Mouse (Mus musculus) lung, postnatal 0 days (tissue): Measurements from ENCODE around the gene Rwdd2a. TPM values are rescaled to one million over a fixed set of nuclear protein-coding genes. Genes with fewer than 3 reads are reported as not detected.

ENCODE experiments used
- ATAC-seq: fragments of 200-750 bp; cut with Nextera tagmentation; 2 replicates; pipeline ENCODE4 v1.8.0; 2017; ENCODE audit warnings: moderate library complexity
- DNase-seq: peaks from one replicate; pipeline ENCODE4 v3.0.0-alpha.2; 2016; ENCODE audit warnings: low spot score
- H3K27ac ChIP-seq: fragments of 300-500 bp; sonication (generic); 2 replicates; pipeline ENCODE4 v1.5.1; 2014; ENCODE audit warnings: antibody characterized with exemption, mild to moderate bottlenecking, low read length, mixed read lengths
- H3K27me3 ChIP-seq: fragments of 300-500 bp; sonication (generic); replicated peaks from 2 replicates; pipeline ENCODE4 v1.6.1; 2014; ENCODE audit warnings: low read length, mixed read lengths; ENCODE audit not compliant: insufficient read depth
- H3K36me3 ChIP-seq: fragments of 300-500 bp; sonication (generic); 2 replicates; pipeline ENCODE4 v1.6.1; 2014; ENCODE audit warnings: low read length, mixed read lengths; ENCODE audit not compliant: insufficient read depth
- H3K4me1 ChIP-seq: fragments of 300-500 bp; sonication (generic); 2 replicates; pipeline ENCODE4 v1.6.1; 2014; ENCODE audit warnings: antibody characterized with exemption, low read depth, low read length, mixed read lengths; ENCODE audit not compliant: insufficient read depth
- H3K4me2 ChIP-seq: fragments of 300-500 bp; sonication (generic); replicated peaks from 2 replicates; pipeline ENCODE4 v1.6.1; 2014; ENCODE audit warnings: low read depth, mild to moderate bottlenecking, low read length, moderate library complexity, mixed read lengths
- H3K4me3 ChIP-seq: fragments of 300-500 bp; sonication (generic); 2 replicates; pipeline ENCODE4 v1.5.1; 2014; ENCODE audit warnings: low read depth, low read length
- H3K9ac ChIP-seq: fragments of 300-500 bp; sonication (generic); replicated peaks from 2 replicates; pipeline ENCODE4 v1.6.1; 2014; ENCODE audit warnings: low read depth, mild to moderate bottlenecking
- H3K9me3 ChIP-seq: fragments of 300-500 bp; sonication (generic); 2 replicates; pipeline ENCODE4 v1.6.1; 2016; ENCODE audit warnings: low read length, mixed read lengths
- CTCF ChIP-seq: IDR thresholded peaks from 2 replicates; pipeline ENCODE4 v1.5.1; 2016; ENCODE audit warnings: antibody characterized with exemption, mild to moderate bottlenecking
- EP300 ChIP-seq: IDR thresholded peaks from 2 replicates; pipeline ENCODE4 v1.6.1; 2016; ENCODE audit warnings: antibody characterized with exemption, mild to moderate bottlenecking, control low read depth
- WGBS: fragments of 180-500 bp; shearing (Covaris S2); extraction: QIAGEN DNeasy Blood & Tissue Kit; methylation state at CpG from one replicate; pipeline ENCODE4 v1.1.7; 2014; 5-methylcytosine and 5-hydroxymethylcytosine counted together
- polyA plus RNA-seq: library from polyadenylated mRNA; unstranded; fragments of >200 nt; fragmentation: Nextera tagmentation; extraction: Ambion mirVana; gene quantifications from 2 replicates; pipeline ENCODE4 v1.2.1, GENCODE M21; 2015

Gene Rwdd2a
- polyA plus RNA-seq, 1 experiment from 2014 or later = 6.7 TPM

DNA sequence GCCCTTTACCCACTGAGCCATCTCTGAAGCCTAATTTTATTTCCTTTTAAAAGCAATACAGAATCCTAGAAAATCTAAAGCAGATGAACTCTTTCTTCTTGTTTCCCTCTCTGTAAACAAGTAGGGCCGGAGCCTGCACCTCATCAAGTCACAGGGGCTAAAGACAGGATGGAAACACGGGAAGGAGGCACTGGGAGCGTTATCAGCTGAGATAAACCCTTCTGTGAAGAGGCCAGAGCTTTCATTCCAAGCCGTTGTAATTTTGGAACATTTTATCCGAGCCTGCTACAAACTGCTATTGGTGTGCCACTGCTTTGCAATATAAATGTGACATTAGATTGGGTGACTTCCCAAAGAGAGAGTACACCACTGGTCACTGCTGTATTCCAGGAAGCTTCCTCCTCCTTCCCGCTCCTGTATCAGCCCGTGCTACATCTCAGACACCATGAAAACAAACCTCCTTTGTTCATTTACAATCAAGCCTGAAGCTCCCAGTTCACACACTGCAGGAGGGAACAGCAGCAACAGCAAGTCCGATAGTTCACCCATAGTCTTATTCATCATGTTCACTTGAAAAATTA is 28.0 kb downstream of the Rwdd2a start:
- Histone ChIP-seq H3K27ac (no peak overlapping the region), H3K4me2 (no peak overlapping the region), H3K27me3 (no peaks in the 10 kb centered on the region), H3K36me3 (no peaks in the 10 kb centered on the region), H3K9ac (no peak overlapping the region), H3K9me3 (no peaks in the 10 kb centered on the region), H3K4me3 (no peak overlapping the region), H3K4me1 (no peaks in the 10 kb centered on the region)
- TF ChIP-seq EP300 = no peak
- no peak for TF ChIP-seq CTCF
- DNase-seq = no peak
- WGBS = 25% methylated on average over 8 of the region's 8 CpGs
- ATAC-seq = no peak

DNA sequence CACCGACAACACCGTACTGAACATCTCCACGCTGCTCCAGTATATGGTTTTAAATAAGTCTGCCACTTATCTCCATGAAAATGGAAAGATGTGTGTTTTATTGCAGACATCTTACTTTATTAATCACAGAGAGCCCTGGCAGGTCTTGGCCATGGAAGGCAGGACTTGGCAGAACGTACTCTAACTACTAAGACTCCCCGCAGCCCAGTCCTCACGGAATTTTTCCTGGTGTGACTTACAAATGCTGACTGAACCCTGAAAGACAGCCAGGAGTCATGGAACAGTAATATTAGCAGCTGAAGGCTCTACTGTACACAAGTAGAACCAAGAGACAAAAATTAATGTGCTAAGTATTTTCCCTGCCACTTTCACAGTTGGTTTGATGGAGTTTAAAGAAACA is 34.0 kb downstream of the Rwdd2a start:
- no peak overlapping the region for H3K4me2 ChIP-seq
- H3K9ac ChIP-seq = no peak overlapping the region
- H3K36me3 ChIP-seq = no peaks in the 10 kb centered on the region
- H3K4me3 ChIP-seq = no peak overlapping the region
- H3K4me1 ChIP-seq = no peaks in the 10 kb centered on the region
- no peak overlapping the region for H3K27ac ChIP-seq
- WGBS = 58% methylated on average over 6 of the region's 6 CpGs
- 0 out of 2 replicates have a peak, but pooled peaks have one; percentile 18 for TF ChIP-seq EP300
- no peak for TF ChIP-seq CTCF
- peak; percentile 69 for DNase-seq
- no peaks in the 10 kb centered on the region for H3K27me3 ChIP-seq
- ATAC-seq = peak; percentile 35
- H3K9me3 ChIP-seq = no peaks in the 10 kb centered on the region

DNA sequence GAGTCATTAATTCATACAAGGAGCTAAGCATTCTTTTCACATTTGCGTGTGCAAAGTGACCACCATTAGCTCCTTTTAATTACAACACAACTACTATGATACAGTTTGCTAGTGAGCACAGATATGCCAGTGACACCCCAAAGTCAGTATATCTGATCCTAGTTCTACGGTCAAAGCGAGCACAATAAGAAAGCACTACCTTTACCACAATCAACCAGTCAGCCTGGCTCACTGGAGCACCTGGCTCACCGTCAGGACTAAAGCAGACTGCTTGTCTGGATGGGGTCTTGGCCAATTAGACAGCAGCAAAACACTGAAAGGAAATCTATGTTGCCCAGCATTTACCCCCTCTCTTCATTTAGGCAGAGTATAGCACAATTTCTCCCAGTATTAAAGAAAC is 40.3 kb downstream of the Rwdd2a start:
- Histone ChIP-seq H3K36me3 (no peaks in the 10 kb centered on the region), H3K4me2 (no peak overlapping the region), H3K4me3 (no peak overlapping the region), H3K27ac (no peak overlapping the region), H3K9ac (no peak overlapping the region), H3K9me3 (no peaks in the 10 kb centered on the region), H3K27me3 (no peaks in the 10 kb centered on the region), H3K4me1 (no peaks in the 10 kb centered on the region)
- 94% methylated on average over 4 of the region's 4 CpGs for WGBS
- no peak for DNase-seq
- TF ChIP-seq CTCF = no peak
- TF ChIP-seq EP300 = no peak
- no peak for ATAC-seq

DNA sequence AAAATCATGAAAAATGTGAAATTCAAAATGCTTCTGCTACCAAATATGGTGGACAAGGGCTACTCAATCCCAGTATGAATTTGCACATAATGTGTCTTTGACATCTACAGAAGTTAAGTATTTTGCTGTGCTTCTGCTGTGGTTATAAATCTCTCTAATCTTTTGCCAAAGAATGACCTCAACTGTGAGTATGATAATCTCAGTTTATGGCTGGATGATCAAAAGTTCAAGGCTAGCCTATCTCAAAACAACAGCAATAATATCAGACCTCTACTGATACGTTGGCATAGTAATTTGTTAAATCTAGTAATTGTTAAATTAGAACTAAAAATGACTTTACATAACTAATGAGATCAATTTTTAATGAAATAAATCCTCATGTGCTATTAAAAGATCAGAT is 44.0 kb downstream of the Rwdd2a start:
- Histone ChIP-seq H3K36me3 (no peaks in the 10 kb centered on the region), H3K4me2 (no peak overlapping the region), H3K27ac (no peak overlapping the region), H3K27me3 (no peaks in the 10 kb centered on the region), H3K9ac (no peak overlapping the region), H3K4me1 (no peaks in the 10 kb centered on the region), H3K9me3 (no peaks in the 10 kb centered on the region), H3K4me3 (no peak overlapping the region)
- no peak for ATAC-seq
- DNase-seq = no peak
- WGBS = 85% methylated on average over 1 of the region's 1 CpGs
- TF ChIP-seq EP300 (no peak), CTCF (no peak)

DNA sequence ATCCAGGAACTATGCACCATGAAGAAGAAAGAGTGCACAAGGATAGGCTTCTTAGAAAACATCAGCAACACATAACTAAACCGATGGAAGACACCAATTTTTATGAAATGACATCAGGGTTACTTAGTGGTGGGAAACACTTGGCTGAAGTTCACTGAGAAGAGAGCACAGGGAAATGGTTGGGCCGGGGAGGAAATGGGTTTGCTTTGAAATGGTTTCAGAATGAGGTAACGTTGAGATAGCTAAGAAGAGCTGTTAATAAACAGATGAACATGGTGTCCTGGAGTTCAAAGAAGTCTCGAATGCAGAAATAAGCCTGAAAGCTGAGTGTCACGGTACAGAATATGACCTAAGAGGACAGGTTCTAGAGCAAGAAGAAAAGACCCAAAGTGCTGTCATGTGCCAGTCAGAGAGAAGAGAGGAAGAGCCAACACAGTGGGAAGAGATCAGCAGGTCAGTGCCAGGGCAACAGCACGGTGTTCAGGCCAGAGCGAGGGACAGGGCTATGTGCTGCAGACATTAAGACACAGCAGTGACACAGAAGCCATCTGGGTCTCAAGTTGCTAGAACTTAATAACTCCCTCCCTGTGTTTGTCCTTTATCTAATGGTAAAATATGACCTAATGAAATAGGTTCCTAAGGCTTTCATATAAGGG is 46.2 kb downstream of the Rwdd2a start:
- Histone ChIP-seq H3K27me3 (no peaks in the 10 kb centered on the region), H3K4me1 (no peaks in the 10 kb centered on the region), H3K9ac (no peak overlapping the region), H3K27ac (no peak overlapping the region), H3K4me3 (no peak overlapping the region), H3K9me3 (no peaks in the 10 kb centered on the region), H3K4me2 (no peak overlapping the region), H3K36me3 (no peaks in the 10 kb centered on the region)
- 41% methylated on average over 7 of the region's 7 CpGs for WGBS
- peak; percentile 27; the same call in 1 of the 2 replicates for TF ChIP-seq EP300
- TF ChIP-seq CTCF = no peak
- ATAC-seq (peak; percentile 76), DNase-seq (peak; percentile 41)

DNA sequence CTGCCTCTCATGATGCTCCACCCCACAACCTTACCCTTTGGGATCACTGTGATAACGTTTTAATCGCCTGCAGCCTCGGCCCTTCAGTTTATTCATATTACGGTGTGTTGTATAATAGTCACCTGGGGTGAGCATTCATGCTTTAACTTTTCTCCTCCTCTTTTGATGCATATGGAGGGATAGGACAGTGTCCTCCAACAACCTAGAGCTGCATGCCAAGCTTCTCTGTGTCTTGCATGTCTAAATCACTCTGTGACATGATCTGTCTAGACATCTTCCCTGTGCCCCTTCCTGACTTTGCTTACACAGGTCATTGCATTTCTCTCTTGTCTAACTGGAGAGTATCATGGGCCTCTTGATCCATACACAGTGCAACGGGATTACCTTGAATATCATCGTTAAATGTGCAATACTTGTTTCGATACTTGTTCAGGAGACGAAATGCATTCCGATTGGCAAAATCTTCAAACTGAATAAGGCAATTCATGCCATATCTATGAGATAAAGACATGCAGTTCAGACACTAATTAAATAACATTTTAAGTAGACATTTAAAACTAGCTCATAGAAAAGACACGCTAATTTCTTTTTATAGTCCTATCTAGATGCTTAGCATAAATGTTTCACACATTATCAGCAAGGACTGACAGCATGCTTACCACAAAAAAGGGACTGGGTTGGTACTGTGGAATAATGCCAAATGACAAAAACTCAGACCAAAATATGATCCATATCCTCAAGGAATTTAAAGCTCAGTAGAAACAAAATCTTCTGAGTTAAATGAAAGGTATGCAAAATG is 47.7 kb downstream of the Rwdd2a start:
- no peaks in the 10 kb centered on the region for H3K27me3 ChIP-seq
- 80% methylated on average over 10 of the region's 10 CpGs for WGBS
- H3K36me3 ChIP-seq = no peaks in the 10 kb centered on the region
- ATAC-seq = no peak
- H3K4me3 ChIP-seq = no peak overlapping the region
- no peak overlapping the region for H3K9ac ChIP-seq
- H3K4me1 ChIP-seq = no peaks in the 10 kb centered on the region
- H3K4me2 ChIP-seq = no peak overlapping the region
- H3K9me3 ChIP-seq = no peaks in the 10 kb centered on the region
- H3K27ac ChIP-seq = no peak overlapping the region
- TF ChIP-seq CTCF (no peak), EP300 (no peak)
- no peak for DNase-seq
